Mouse (Mus musculus) midbrain, embryonic 12.5 days (tissue): ENCODE measurements around the gene Nol9. TPM values are rescaled to one million over a fixed set of nuclear protein-coding genes. Genes with fewer than 3 reads are reported as not detected.

Experiments used
- ATAC-seq: fragments of 200-750 bp; cut with Nextera tagmentation; 2 replicates; pipeline ENCODE4 v1.8.0; 2017; ENCODE audit warnings: low read depth, moderate TSS enrichment, moderate library complexity; ENCODE audit not compliant: low FRiP score
- H3K27ac ChIP-seq: fragments of 300-500 bp; sonication (generic); replicated peaks from 2 replicates; pipeline ENCODE4 v1.5.1; 2016; ENCODE audit warnings: mild to moderate bottlenecking
- H3K27me3 ChIP-seq: fragments of 300-500 bp; sonication (generic); 2 replicates; pipeline ENCODE4 v1.6.1; 2016; ENCODE audit warnings: mild to moderate bottlenecking
- H3K36me3 ChIP-seq: fragments of 300-500 bp; sonication (generic); 2 replicates; pipeline ENCODE4 v1.6.1; 2016
- H3K4me1 ChIP-seq: fragments of 300-500 bp; sonication (generic); 2 replicates; pipeline ENCODE4 v1.6.1; 2016
- H3K4me2 ChIP-seq: fragments of 300-500 bp; sonication (generic); replicated peaks from 2 replicates; pipeline ENCODE4 v1.6.1; 2016; ENCODE audit warnings: mild to moderate bottlenecking, moderate library complexity
- H3K4me3 ChIP-seq: fragments of 300-500 bp; sonication (generic); 2 replicates; pipeline ENCODE4 v1.5.1; 2016; ENCODE audit warnings: mild to moderate bottlenecking
- H3K9ac ChIP-seq: fragments of 300-500 bp; sonication (generic); replicated peaks from 2 replicates; pipeline ENCODE4 v1.6.1; 2016; ENCODE audit warnings: mild to moderate bottlenecking, moderate library complexity
- H3K9me3 ChIP-seq: fragments of 300-500 bp; sonication (generic); 2 replicates; pipeline ENCODE4 v1.6.1; 2016; ENCODE audit warnings: mild to moderate bottlenecking
- WGBS: fragments of 180-500 bp; shearing (Covaris S2); methylation state at CpG from one replicate; pipeline ENCODE4 v1.1.7; 2016; 5-methylcytosine and 5-hydroxymethylcytosine counted together
- polyA plus RNA-seq: library from polyadenylated mRNA; unstranded; fragments of >200 nt; fragmentation: Nextera tagmentation; extraction: Ambion mirVana; gene quantifications from 2 replicates; pipeline ENCODE4 v1.2.1, GENCODE M21; 2016

The Nol9 gene
- polyA plus RNA-seq, 1 experiment from 2014 or later: 35.4 TPM

- Histone ChIP-seq H3K4me3 (no peak overlapping the region), H3K9ac (no peak overlapping the region), H3K36me3 (peaks cover 9% of the 10 kb centered on the region; the same call in 1 of the 2 replicates), H3K4me1 (peaks cover 33% of the 10 kb centered on the region), H3K27me3 (peaks cover 43% of the 10 kb centered on the region), H3K9me3 (no peaks in the 10 kb centered on the region), H3K27ac (no peak overlapping the region), H3K4me2 (no peak overlapping the region)
- ATAC-seq: no peak
- WGBS: 93% methylated on average over 16 of the region's 16 CpGs
These were observed 27.0 kb upstream of the Nol9 start for GRCm38 (mm10) chr4:152012109-152012508.

- Histone ChIP-seq H3K27me3 (peaks cover 32% of the 10 kb centered on the region), H3K4me1 (peaks cover 23% of the 10 kb centered on the region), H3K4me2 (no peak overlapping the region), H3K9ac (no peak overlapping the region), H3K4me3 (no peak overlapping the region), H3K36me3 (peaks cover 10% of the 10 kb centered on the region; the same call in 1 of the 2 replicates), H3K27ac (no peak overlapping the region), H3K9me3 (no peaks in the 10 kb centered on the region)
- no peak for ATAC-seq
- WGBS: 88% methylated on average over 12 of the region's 12 CpGs
These were observed 25.9 kb upstream of the Nol9 start for GRCm38 (mm10) chr4:152013036-152013813.

DNA sequence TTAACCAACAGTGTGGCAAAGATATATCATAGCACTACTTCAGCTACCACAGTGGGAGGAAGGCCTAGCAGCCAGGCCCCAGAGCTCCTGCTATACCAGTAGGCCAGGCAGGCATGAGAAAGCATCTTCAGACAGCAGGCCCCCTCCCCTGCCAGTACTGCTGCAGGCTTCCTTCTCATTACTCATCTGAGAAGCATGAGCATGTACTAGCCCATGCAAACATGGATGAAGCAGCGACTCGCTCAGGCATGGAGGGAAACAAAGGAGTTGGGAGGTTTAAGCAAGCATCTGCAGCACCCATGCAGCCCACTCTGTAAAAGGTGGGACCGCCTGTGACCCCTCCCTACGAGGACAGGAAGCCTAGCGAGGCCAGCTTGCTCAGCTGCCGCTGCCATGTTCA lies 20.0 kb upstream of the Nol9 start:
- Histone ChIP-seq H3K36me3 (peaks cover 68% of the 10 kb centered on the region), H3K4me3 (no peak overlapping the region), H3K27me3 (no peaks in the 10 kb centered on the region), H3K9me3 (no peaks in the 10 kb centered on the region), H3K27ac (no peak overlapping the region), H3K4me1 (no peaks in the 10 kb centered on the region), H3K4me2 (no peak overlapping the region), H3K9ac (no peak overlapping the region)
- ATAC-seq: no peak
- WGBS: 85% methylated on average over 6 of the region's 6 CpGs

DNA sequence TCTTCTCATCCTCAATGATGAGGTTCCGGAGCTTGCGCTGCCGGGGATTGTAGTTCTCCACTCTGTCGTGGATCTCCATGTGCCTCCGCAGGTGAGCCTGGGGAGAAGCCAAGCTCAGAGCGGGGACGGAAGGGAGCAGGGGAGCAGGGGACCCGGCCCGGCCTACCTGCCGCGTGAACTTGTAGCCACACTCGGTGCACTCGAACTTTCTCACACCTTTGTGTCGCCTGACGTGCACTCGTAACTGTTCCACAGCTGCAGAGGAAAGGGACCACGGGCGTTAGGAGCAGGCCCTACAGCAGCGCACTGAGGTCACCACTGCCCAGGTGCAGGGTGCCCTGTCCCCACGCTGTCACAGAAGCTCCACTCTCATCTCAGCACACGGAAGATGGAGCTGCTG lies 19.1 kb upstream of the Nol9 start:
- Histone ChIP-seq H3K9me3 (no peaks in the 10 kb centered on the region), H3K36me3 (peaks cover 70% of the 10 kb centered on the region), H3K4me1 (0 out of 2 replicates have a peak, but pooled peaks cover 5% of the 10 kb centered on the region), H3K4me2 (no peak overlapping the region), H3K27me3 (no peaks in the 10 kb centered on the region), H3K9ac (no peak overlapping the region), H3K27ac (no peak overlapping the region), H3K4me3 (no peak overlapping the region)
- WGBS: 93% methylated on average over 21 of the region's 21 CpGs
- no peak for ATAC-seq

DNA sequence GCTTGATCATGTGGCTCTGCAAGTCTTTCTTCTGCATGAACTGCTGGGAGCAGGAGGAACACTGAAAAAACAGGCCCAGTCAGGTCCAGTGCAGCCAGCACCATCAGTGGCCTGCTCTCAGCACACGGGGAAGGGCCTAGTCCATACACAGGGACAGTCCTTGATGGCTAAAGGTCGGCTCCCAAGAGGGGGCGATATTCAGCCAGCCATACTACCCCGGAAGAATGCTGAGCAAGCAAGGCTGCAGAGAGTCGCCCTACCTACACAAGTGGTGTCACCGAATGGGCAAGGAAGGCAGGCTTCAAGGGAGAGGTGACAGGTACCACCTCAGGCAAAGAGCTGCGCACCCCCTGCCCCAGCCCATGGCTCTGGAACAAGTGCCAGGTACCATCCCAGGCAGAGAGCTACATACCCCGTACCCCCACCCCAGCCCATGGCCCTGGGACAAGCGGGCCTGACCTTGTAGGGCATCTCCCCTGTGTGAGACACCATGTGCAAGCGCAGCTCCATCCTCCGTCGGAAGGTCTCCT lies 17.5 kb upstream of the Nol9 start:
- WGBS: 80% methylated on average over 12 of the region's 12 CpGs
- Histone ChIP-seq H3K9me3 (no peaks in the 10 kb centered on the region), H3K36me3 (peaks cover 68% of the 10 kb centered on the region), H3K4me3 (no peak overlapping the region), H3K27ac (no peak overlapping the region), H3K9ac (no peak overlapping the region), H3K4me1 (peaks cover 20% of the 10 kb centered on the region), H3K27me3 (no peaks in the 10 kb centered on the region), H3K4me2 (no peak overlapping the region)
- ATAC-seq: no peak

DNA sequence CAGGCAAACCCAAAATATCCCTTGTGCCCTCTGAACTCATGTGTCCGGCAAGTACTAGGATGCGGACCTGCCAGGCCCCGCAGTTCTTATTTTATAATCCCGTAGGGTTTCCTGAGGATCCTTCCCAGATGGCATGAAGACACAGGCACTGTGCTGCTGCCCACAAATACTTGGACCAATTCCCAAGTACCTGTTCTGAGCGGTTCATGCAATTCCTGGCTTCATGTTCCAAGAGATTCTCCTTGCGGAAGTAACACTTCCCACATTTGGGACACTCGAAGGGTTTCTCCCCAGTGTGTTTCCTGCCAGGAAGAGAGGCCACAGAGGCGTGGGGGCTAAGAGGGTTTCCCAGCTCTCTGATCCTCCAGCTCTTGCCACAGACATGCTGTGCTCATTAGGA lies 16.6 kb upstream of the Nol9 start:
- no peaks in the 10 kb centered on the region for H3K9me3 ChIP-seq
- no peak overlapping the region for H3K27ac ChIP-seq
- ATAC-seq: no peak
- no peak overlapping the region for H3K4me3 ChIP-seq
- peaks cover 68% of the 10 kb centered on the region for H3K36me3 ChIP-seq
- H3K4me2 ChIP-seq: no peak overlapping the region
- H3K9ac ChIP-seq: no peak overlapping the region
- 88% methylated on average over 8 of the region's 8 CpGs for WGBS
- H3K27me3 ChIP-seq: no peaks in the 10 kb centered on the region
- H3K4me1 ChIP-seq: peaks cover 25% of the 10 kb centered on the region

DNA sequence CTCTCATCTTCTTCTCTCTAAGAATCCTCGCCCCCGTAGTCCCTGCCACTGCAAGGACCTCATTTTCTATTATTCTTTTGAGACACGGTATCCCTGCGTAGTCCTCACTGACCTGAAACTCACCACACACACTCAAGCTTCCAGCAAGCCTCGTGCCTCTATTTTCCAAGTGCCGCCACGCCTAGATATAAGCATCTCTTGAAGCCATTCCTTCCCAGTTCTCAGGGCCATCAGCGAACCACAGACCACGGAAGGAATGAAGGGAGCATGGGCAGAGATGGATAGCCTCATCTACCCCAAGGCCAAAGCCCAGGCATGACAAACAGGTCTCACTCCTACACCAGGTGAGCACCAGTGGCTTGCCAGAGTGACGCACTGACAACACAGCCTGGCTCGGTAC lies 14.6 kb upstream of the Nol9 start:
- no peak for ATAC-seq
- H3K4me2 ChIP-seq: no peak overlapping the region
- no peaks in the 10 kb centered on the region for H3K27me3 ChIP-seq
- no peaks in the 10 kb centered on the region for H3K9me3 ChIP-seq
- no peak overlapping the region for H3K27ac ChIP-seq
- H3K4me3 ChIP-seq: no peak overlapping the region
- H3K4me1 ChIP-seq: peaks cover 37% of the 10 kb centered on the region
- H3K9ac ChIP-seq: no peak overlapping the region
- 95% methylated on average over 11 of the region's 11 CpGs for WGBS
- H3K36me3 ChIP-seq: peaks cover 55% of the 10 kb centered on the region

- H3K36me3 ChIP-seq: peaks cover 31% of the 10 kb centered on the region
- H3K4me1 ChIP-seq: peaks cover 46% of the 10 kb centered on the region
- ATAC-seq: peak; percentile 66
- peaks cover 4% of the 10 kb centered on the region for H3K27me3 ChIP-seq
- H3K4me3 ChIP-seq: peak overlapping the region; percentile 65
- WGBS: 3% methylated on average over 41 of the region's 41 CpGs
- H3K9me3 ChIP-seq: no peaks in the 10 kb centered on the region
- H3K9ac ChIP-seq: peak overlapping the region; percentile 70
- peak overlapping the region; percentile 52; the same call in 1 of the 2 replicates for H3K27ac ChIP-seq
- peak overlapping the region; percentile 97 for H3K4me2 ChIP-seq
These were observed 12.2 kb upstream of the Nol9 start for GRCm38 (mm10) chr4:152026751-152027508.

DNA sequence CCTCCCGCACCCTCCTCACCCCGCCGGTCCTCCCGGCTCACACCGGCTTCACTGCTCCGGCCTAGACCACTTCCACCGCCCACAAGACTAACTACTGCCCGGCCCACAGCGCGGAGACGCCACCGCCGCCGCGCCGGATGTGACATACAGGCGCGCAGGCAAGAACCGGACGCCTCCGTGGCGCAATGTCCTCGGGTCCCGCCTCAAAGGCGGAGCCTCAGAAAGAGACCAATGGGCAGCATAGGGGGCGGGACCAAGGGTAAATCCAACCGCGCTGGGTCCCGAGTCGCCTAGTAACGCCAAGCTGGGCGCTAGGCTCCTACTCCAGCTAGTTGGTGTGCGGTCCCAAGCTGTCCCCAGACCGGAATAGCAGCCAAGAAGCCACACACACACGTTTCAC lies 11.6 kb upstream of the Nol9 start, which contains the start of gene Zbtb48:
Gene Zbtb48, minus strand, starts transcription at position 148 of the 400 bp plus-strand sequence.
- WGBS: under 1% methylated on average over 35 of the region's 35 CpGs
- Histone ChIP-seq H3K9ac (peak within 1 kb of the TSS; percentile 70), H3K9me3 (no peaks in the 10 kb centered on the region), H3K27me3 (peaks cover 10% of the 10 kb centered on the region), H3K4me1 (peaks cover 46% of the 10 kb centered on the region), H3K4me3 (peak within 1 kb of the TSS; percentile 65), H3K4me2 (peak within 1 kb of the TSS; percentile 97), H3K27ac (peak within 1 kb of the TSS; percentile 52; the same call in 1 of the 2 replicates), H3K36me3 (peaks cover 25% of the 10 kb centered on the region)
- peak; percentile 98 for ATAC-seq

DNA sequence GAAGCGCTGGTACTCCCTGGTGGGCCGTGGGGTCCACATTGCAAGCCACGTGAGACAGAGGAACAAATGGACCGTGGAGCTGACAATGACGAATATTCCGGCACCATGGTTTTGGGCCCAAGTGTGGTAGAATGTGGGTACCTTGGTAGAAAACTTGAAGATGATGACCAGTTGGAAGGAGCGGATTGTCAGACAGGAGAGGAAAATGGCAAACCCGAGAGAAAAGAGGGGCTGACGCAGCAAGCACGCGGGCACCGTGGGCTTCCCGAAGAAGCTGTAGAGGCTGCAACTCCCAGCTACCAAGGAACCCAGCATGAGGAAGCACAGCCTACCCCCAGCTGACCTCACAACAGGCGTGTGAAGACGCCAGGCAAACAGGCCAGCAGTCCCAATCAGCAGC lies 10.7 kb upstream of the Nol9 start:
- no peaks in the 10 kb centered on the region for H3K9me3 ChIP-seq
- WGBS: 61% methylated on average over 15 of the region's 15 CpGs
- H3K4me1 ChIP-seq: peaks cover 46% of the 10 kb centered on the region
- peak overlapping the region; percentile 97 for H3K4me2 ChIP-seq
- H3K27ac ChIP-seq: no peak overlapping the region
- no peak for ATAC-seq
- H3K9ac ChIP-seq: peak overlapping the region; percentile 70
- peaks cover 15% of the 10 kb centered on the region for H3K36me3 ChIP-seq
- H3K27me3 ChIP-seq: peaks cover 11% of the 10 kb centered on the region
- H3K4me3 ChIP-seq: peak overlapping the region; percentile 65

- peaks cover 9% of the 10 kb centered on the region; the same call in 1 of the 2 replicates for H3K36me3 ChIP-seq
- H3K4me2 ChIP-seq: peak overlapping the region; percentile 97; the same call in 1 of the 2 replicates
- peaks cover 15% of the 10 kb centered on the region for H3K27me3 ChIP-seq
- H3K9me3 ChIP-seq: no peaks in the 10 kb centered on the region
- H3K4me3 ChIP-seq: no peak overlapping the region
- H3K27ac ChIP-seq: no peak overlapping the region
- H3K4me1 ChIP-seq: peaks cover 46% of the 10 kb centered on the region
- no peak for ATAC-seq
- no peak overlapping the region for H3K9ac ChIP-seq
- WGBS: 46% methylated on average over 5 of the region's 5 CpGs
These were observed 10.0 kb upstream of the Nol9 start for GRCm38 (mm10) chr4:152029087-152029486.

DNA sequence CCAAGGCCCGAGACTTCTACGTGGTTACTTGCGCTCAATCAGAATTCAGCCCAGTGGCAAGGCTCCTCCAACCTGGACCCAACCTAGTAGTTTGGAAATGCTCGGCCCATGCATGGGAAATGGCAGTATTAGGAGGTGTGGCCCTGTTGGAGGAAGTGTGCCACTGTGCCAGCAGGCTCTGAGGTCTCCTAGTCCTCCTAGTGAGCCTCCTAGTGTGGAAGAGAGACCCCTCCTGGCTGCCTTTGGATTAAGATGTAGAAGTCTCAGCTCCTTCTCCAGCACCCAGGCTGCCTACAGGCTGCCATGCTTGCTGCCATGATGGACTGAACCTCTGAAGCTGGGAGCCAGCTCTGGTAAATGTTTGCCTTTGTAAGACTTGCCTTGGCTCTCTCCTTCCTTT lies 9.1 kb upstream of the Nol9 start:
- Histone ChIP-seq H3K9ac (no peak overlapping the region), H3K27ac (no peak overlapping the region), H3K9me3 (no peaks in the 10 kb centered on the region), H3K4me2 (no peak overlapping the region), H3K4me3 (no peak overlapping the region), H3K36me3 (peaks cover 3% of the 10 kb centered on the region; the same call in 1 of the 2 replicates), H3K4me1 (peaks cover 41% of the 10 kb centered on the region), H3K27me3 (peaks cover 15% of the 10 kb centered on the region)
- ATAC-seq: no peak
- 79% methylated on average over 4 of the region's 4 CpGs for WGBS
